Mouse (Mus musculus): ENCODE results near the gene Cnpy2. TPM values are rescaled to one million over a fixed set of nuclear protein-coding genes. Genes with fewer than 3 reads are reported as not detected.
A peak's percentile ranks its signal among the peaks of the same experiment; 100 is the strongest.
"Not testable (repeated sequence)": the region's sequence is repeated elsewhere in the genome, so short reads cannot be mapped to it uniquely, and the experiment has no call there.

Gene Cnpy2
- polyA plus RNA-seq, 1 experiment from 2014 or later = 191 TPM

- not testable (repeated sequence) for H3K9ac ChIP-seq (ENCODE audit: low read depth, low read length); H3K4me3 ChIP-seq (ENCODE audit: low read depth, low read length); H3K27me3 ChIP-seq (ENCODE audit: control insufficient read depth, insufficient read depth, low read depth, low read length); H3K4me1 ChIP-seq (ENCODE audit: control insufficient read depth, insufficient read depth, low read length); H3K9me3 ChIP-seq (replicated peaks; ENCODE audit: control insufficient read depth, low read length, poor library complexity, severe bottlenecking); H3K4me2 ChIP-seq (ENCODE audit: low read length); ATAC-seq; H3K27ac ChIP-seq (ENCODE audit: low read length)
- 92% methylated on average over 1 of the region's 1 CpGs for WGBS
- peaks cover 18% of the 10 kb centered on the region for H3K36me3 ChIP-seq (ENCODE audit: control insufficient read depth, insufficient read depth, low read length)
These were observed 31.7 kb upstream of the Cnpy2 start for GRCm38 (mm10) chr10:128290594-128290993.

GRCm38 (mm10) chr10:128296370-128297090 is 25.7 kb upstream of the Cnpy2 start:
- no peaks in the 10 kb centered on the region for H3K9me3 ChIP-seq (replicated peaks; ENCODE audit: control insufficient read depth, low read length, poor library complexity, severe bottlenecking)
- peaks cover 5% of the 10 kb centered on the region; the same call in 1 of the 2 replicates for H3K36me3 ChIP-seq (ENCODE audit: control insufficient read depth, insufficient read depth, low read length)
- WGBS = 72% methylated on average over 13 of the region's 13 CpGs
- no peak for ATAC-seq
- H3K9ac ChIP-seq (ENCODE audit: low read depth, low read length) = no peak overlapping the region
- no peaks in the 10 kb centered on the region for H3K4me1 ChIP-seq (ENCODE audit: control insufficient read depth, insufficient read depth, low read length)
- no peak overlapping the region for H3K27ac ChIP-seq (ENCODE audit: low read length)
- no peak overlapping the region for H3K4me2 ChIP-seq (ENCODE audit: low read length)
- no peaks in the 10 kb centered on the region for H3K27me3 ChIP-seq (ENCODE audit: control insufficient read depth, insufficient read depth, low read depth, low read length)
- H3K4me3 ChIP-seq (ENCODE audit: low read depth, low read length) = no peak overlapping the region

- H3K4me3 ChIP-seq (ENCODE audit: low read depth, low read length) = no peak overlapping the region
- H3K4me2 ChIP-seq (ENCODE audit: low read length) = no peak overlapping the region
- H3K4me1 ChIP-seq (ENCODE audit: control insufficient read depth, insufficient read depth, low read length) = peaks cover 2% of the 10 kb centered on the region
- H3K9ac ChIP-seq (ENCODE audit: low read depth, low read length) = no peak overlapping the region
- ATAC-seq = no peak
- WGBS = 70% methylated on average over 4 of the region's 4 CpGs
- no peaks in the 10 kb centered on the region for H3K9me3 ChIP-seq (replicated peaks; ENCODE audit: control insufficient read depth, low read length, poor library complexity, severe bottlenecking)
- no peaks in the 10 kb centered on the region for H3K27me3 ChIP-seq (ENCODE audit: control insufficient read depth, insufficient read depth, low read depth, low read length)
- no peak overlapping the region for H3K27ac ChIP-seq (ENCODE audit: low read length)
- H3K36me3 ChIP-seq (ENCODE audit: control insufficient read depth, insufficient read depth, low read length) = peaks cover 3% of the 10 kb centered on the region; the same call in 1 of the 2 replicates
These were observed 25.0 kb upstream of the Cnpy2 start for GRCm38 (mm10) chr10:128297221-128297620.

- no peak overlapping the region for H3K4me2 ChIP-seq (ENCODE audit: low read length)
- no peak overlapping the region for H3K9ac ChIP-seq (ENCODE audit: low read depth, low read length)
- H3K27ac ChIP-seq (ENCODE audit: low read length) = no peak overlapping the region
- whole genome bisulfite sequencing = 73% methylated on average over 11 of the region's 11 CpGs
- no peaks in the 10 kb centered on the region for H3K9me3 ChIP-seq (replicated peaks; ENCODE audit: control insufficient read depth, low read length, poor library complexity, severe bottlenecking)
- H3K36me3 ChIP-seq (ENCODE audit: control insufficient read depth, insufficient read depth, low read length) = peaks cover 3% of the 10 kb centered on the region; the same call in 1 of the 2 replicates
- no peaks in the 10 kb centered on the region for H3K27me3 ChIP-seq (ENCODE audit: control insufficient read depth, insufficient read depth, low read depth, low read length)
- peaks cover 5% of the 10 kb centered on the region for H3K4me1 ChIP-seq (ENCODE audit: control insufficient read depth, insufficient read depth, low read length)
- no peak for ATAC-seq
- no peak overlapping the region for H3K4me3 ChIP-seq (ENCODE audit: low read depth, low read length)
These were observed 24.6 kb upstream of the Cnpy2 start for GRCm38 (mm10) chr10:128297622-128298021.

- Histone ChIP-seq H3K4me2 (ENCODE audit: low read length) (no peak overlapping the region), H3K27ac (ENCODE audit: low read length) (no peak overlapping the region), H3K9me3 (replicated peaks; ENCODE audit: control insufficient read depth, low read length, poor library complexity, severe bottlenecking) (no peaks in the 10 kb centered on the region), H3K36me3 (ENCODE audit: control insufficient read depth, insufficient read depth, low read length) (no peaks in the 10 kb centered on the region), H3K27me3 (ENCODE audit: control insufficient read depth, insufficient read depth, low read depth, low read length) (no peaks in the 10 kb centered on the region), H3K4me3 (ENCODE audit: low read depth, low read length) (no peak overlapping the region), H3K4me1 (ENCODE audit: control insufficient read depth, insufficient read depth, low read length) (peaks cover 5% of the 10 kb centered on the region), H3K9ac (ENCODE audit: low read depth, low read length) (no peak overlapping the region)
- no peak for ATAC-seq
- WGBS = 82% methylated on average over 6 of the region's 6 CpGs
These were observed 24.0 kb upstream of the Cnpy2 start for GRCm38 (mm10) chr10:128298243-128298642.

GRCm38 (mm10) chr10:128298702-128299171 is 23.5 kb upstream of the Cnpy2 start, which contains the start of gene Il23a:
Il23a (minus strand) TSS chr10:128298752.
- no peak within 1 kb of the TSS for H3K27ac ChIP-seq (ENCODE audit: low read length)

GRCm38 (mm10) chr10:128302357-128302756 is 19.9 kb upstream of the Cnpy2 start:
- peak overlapping the region; percentile 68 for H3K9ac ChIP-seq (ENCODE audit: low read depth, low read length)
- peak overlapping the region; percentile 93 for H3K27ac ChIP-seq (ENCODE audit: low read length)
- no peaks in the 10 kb centered on the region for H3K27me3 ChIP-seq (ENCODE audit: control insufficient read depth, insufficient read depth, low read depth, low read length)
- peak overlapping the region; percentile 64 for H3K4me2 ChIP-seq (ENCODE audit: low read length)
- no peaks in the 10 kb centered on the region for H3K36me3 ChIP-seq (ENCODE audit: control insufficient read depth, insufficient read depth, low read length)
- WGBS = 39% methylated on average over 3 of the region's 3 CpGs
- H3K4me3 ChIP-seq (ENCODE audit: low read depth, low read length) = peak overlapping the region; percentile 53
- no peak for ATAC-seq
- peaks cover 13% of the 10 kb centered on the region for H3K4me1 ChIP-seq (ENCODE audit: control insufficient read depth, insufficient read depth, low read length)
- no peaks in the 10 kb centered on the region for H3K9me3 ChIP-seq (replicated peaks; ENCODE audit: control insufficient read depth, low read length, poor library complexity, severe bottlenecking)

More at GRCm38 (mm10) chr10:128298702-128299171, 23.5 kb upstream of the Cnpy2 start, which contains the start of gene Il23a:
- Histone ChIP-seq H3K4me1 (ENCODE audit: control insufficient read depth, insufficient read depth, low read length) (peaks cover 5% of the 10 kb centered on the region), H3K9me3 (replicated peaks; ENCODE audit: control insufficient read depth, low read length, poor library complexity, severe bottlenecking) (no peaks in the 10 kb centered on the region), H3K4me2 (ENCODE audit: low read length) (no peak within 1 kb of the TSS), H3K9ac (ENCODE audit: low read depth, low read length) (no peak within 1 kb of the TSS), H3K4me3 (ENCODE audit: low read depth, low read length) (no peak within 1 kb of the TSS), H3K27me3 (ENCODE audit: control insufficient read depth, insufficient read depth, low read depth, low read length) (no peaks in the 10 kb centered on the region), H3K36me3 (ENCODE audit: control insufficient read depth, insufficient read depth, low read length) (no peaks in the 10 kb centered on the region)
- WGBS = 85% methylated on average over 11 of the region's 11 CpGs
- ATAC-seq = no peak

GRCm38 (mm10) chr10:128302785-128303125 is 19.5 kb upstream of the Cnpy2 start:
- Histone ChIP-seq H3K27me3 (ENCODE audit: control insufficient read depth, insufficient read depth, low read depth, low read length) (no peaks in the 10 kb centered on the region), H3K36me3 (ENCODE audit: control insufficient read depth, insufficient read depth, low read length) (no peaks in the 10 kb centered on the region), H3K9me3 (replicated peaks; ENCODE audit: control insufficient read depth, low read length, poor library complexity, severe bottlenecking) (no peaks in the 10 kb centered on the region), H3K27ac (ENCODE audit: low read length) (peak overlapping the region; percentile 93), H3K4me3 (ENCODE audit: low read depth, low read length) (peak overlapping the region; percentile 53), H3K9ac (ENCODE audit: low read depth, low read length) (peak overlapping the region; percentile 68), H3K4me2 (ENCODE audit: low read length) (peak overlapping the region; percentile 64), H3K4me1 (ENCODE audit: control insufficient read depth, insufficient read depth, low read length) (peaks cover 13% of the 10 kb centered on the region)
- ATAC-seq = peak; percentile 55
- under 1% methylated on average over 9 of the region's 9 CpGs for WGBS
